Mouse (Mus musculus): ENCODE data around the gene Nthl1.
"Not testable (repeated sequence)": the region's sequence is repeated elsewhere in the genome, so short reads cannot be mapped to it uniquely, and the experiment has no call there.

The Nthl1 gene

DNA sequence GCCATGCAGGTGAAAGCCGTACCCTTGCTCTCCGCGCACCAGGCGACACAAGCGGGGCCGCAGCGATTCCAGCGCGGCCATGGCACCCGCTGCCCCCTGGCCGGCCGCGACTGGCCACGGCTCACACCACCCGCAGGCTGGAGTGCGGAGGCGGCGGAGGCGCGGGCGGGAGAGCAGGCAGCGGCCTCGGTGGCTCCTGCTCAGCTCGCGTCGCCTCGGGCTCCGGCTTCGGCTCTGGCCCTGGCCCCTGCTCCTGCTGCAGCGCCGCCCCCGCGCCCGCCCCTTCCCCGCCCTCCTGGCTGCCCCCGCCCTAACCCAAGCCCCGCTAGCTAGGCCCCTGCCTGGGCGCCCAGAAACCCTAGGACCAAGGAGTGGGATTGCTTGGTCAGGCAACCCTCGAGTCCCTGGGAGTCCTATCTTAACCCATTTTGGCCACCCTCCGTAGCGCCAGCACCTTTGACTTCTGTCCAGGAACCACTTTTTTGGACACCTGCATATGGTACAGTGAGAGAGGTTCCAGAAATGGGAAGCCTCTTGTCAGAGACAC, 17.7 kb downstream of the Nthl1 start, which contains the start of gene Slc9a3r2:
Slc9a3r2 (minus strand) TSS at position 258 of the 547 bp plus-strand sequence.
- no peak for DNase-seq (ENCODE audit: low spot score in 2 of 2)

DNA sequence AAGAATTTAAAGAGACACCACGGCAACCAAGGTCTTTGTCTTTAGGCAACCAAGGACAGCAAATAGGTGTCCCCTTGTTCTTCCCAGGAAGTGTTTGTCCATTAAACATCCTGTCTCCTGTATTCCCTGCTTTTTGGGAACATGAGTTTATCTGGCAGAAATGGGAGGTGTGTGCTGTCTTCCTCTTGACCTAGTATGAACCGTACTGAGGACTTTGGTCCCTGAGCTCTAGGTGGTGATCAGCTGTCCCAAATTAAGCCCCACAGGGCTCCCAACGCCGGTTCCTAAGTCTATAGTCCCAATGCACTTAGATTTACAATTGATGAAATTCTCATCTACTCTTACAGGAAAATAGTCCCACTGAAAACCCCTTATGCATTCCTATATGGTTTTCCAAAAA, 18.3 kb downstream of the Nthl1 start:
- DNase-seq (ENCODE audit: low spot score in 2 of 2) = no peak

DNA sequence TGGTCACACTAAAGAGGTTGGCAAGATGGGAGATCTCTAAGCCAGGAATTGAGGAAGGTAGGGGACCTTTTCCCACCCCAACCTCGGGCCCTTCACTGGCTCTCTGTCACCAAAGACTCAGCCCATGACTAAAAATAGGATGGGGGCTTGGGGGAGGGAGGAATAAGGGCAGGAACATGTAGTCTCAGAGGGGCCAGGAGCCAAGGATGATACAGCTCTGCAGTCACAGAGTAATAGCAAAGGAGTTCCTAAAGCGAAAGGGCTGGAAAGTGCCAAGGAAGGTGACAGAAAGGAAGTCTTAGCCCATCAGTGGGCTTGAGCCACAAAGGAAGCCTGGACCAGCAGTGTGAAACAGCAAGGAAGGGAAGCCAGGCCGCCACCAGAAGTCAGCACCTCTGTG, 19.4 kb downstream of the Nthl1 start:
- no peak for DNase-seq (ENCODE audit: low spot score in 2 of 2)

DNA sequence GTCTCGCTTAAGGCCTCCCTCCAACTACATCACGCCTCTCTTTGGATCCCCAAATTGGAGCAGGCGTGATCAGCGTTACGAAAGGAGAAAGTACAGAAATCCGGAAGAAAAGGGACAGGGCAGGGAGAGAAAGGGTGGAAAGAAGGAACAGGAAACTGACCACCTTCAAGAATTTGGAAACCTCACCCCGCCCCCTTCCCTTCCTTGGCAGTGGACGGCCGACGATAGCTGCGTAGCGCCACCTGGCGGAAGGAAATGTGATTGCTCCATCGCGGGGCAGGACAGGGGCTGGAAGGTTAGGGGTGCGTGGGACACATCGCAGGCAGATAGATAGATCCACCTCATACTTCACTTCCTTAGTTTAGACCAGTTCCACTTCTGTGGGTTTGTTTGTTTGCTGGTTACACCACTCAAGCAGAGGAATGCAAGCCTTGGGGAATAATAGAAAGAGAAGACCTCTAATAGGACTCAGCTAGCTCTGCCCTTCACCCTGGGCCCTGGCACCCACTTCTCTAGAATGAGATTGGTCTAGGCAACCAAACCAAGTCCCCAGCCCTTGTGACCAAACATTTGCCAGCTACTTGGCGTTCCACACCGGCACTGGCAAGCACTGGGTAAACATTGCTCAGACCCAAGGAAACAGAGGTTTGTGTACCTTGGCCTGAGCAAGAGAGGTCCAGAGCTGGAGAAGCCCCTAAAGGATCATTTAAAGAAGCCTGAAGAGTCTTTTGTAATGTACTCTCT, 21.7 kb downstream of the Nthl1 start:
- peak in 1 of 2 experiments; percentile 60 for DNase-seq (ENCODE audit: low spot score in 2 of 2)

DNA sequence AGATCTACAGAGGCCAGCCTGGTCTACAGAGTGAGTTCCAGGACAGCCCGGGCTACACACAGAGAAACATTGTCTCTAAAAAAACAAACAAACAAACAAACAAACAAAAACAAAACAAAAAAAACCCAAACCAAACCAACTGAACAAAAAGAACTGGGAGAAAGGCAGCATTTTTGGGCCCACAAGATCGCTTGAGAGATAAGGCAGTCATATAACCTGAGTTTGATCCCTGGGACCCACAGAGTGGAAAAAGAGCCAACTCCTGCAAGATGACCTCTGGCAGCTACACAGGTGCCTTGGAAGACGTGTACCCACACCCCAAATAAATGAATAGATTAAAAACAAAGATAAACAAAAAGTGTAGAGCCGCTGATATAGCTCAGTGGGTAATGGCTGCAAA, 22.5 kb downstream of the Nthl1 start:
- DNase-seq (ENCODE audit: low spot score in 2 of 2) = no peak

DNA sequence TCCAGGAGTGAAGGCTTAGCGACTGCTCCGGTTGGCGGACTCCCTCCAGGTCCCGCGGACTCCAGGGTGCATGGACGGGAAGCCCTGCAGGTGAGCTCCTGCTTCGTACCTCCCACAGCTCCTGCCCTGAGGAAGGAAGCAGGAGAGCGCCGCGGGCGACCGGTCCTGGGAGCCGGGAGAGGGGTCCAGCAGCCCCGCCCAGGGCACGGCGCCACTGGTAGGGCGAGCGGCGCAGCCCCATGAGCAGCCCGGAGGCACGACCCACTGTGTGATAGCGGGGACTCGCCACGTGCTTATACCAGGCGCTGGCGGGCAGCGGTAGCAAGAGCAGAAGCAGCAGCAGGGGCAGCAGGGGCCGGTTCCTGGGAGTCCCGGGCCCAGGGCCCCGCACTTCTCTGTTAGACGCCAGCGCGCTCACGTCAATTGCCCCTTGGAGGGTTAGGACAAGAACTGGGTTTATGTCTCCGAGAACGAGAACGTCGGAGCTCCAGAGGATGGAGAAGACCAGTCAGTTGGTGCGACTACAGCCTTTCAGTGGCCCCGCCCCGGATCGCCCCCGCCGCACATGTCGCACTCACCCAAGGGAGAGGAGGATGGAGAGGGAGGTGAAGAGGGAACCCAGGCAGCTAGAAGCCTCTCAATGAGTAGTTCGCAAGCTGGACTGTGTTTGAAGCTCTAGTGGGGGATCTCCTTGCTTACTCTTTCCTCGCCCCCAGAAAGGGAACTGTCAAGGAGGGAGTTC, 25.7 kb downstream of the Nthl1 start, which contains the start of gene Npw:
Npw (minus strand) TSS at position 441 of the 742 bp plus-strand sequence.
- DNase-seq (ENCODE audit: low spot score in 2 of 2) = no peak

DNA sequence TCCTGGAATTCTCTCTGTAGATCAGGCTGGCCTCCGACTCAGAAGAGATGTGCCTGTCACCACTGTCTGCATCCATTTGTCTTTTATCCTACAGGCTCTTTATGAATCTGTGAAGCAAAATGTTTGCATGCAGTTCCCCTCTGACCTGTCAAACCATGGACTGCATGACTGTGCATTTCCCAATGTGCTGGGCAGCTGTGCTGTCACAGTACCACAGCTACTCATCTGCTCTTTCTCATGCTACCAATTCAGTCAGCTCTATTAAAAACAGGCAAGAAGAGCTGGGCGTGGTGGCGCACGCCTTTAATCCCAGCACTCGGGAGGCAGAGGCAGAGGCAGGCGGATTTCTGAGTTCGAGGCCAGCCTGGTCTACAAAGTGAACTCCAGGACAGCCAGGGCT, 34.5 kb downstream of the Nthl1 start:
- not testable (repeated sequence) for DNase-seq (ENCODE audit: low spot score in 2 of 2)

DNA sequence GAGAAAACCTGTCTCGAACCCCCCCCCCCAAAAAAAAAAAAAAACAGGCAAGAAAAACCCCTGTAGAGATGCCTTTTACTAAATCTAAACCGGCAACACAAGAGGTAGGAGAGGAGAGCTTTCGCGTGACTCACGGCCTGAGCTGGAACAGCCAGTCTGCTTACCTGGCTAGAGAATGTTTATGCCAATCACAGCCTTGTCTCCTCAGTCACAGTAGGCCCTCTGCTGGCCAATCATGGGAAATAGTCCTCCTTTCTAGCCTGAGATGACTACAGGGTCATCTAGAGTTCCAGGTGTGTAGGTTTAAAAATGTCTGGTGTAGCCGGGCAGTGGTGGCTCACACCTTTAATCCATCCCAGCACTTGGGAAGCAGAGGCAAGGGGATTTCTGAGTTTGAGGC, 34.9 kb downstream of the Nthl1 start:
- no peak for DNase-seq (ENCODE audit: low spot score in 2 of 2)

DNA sequence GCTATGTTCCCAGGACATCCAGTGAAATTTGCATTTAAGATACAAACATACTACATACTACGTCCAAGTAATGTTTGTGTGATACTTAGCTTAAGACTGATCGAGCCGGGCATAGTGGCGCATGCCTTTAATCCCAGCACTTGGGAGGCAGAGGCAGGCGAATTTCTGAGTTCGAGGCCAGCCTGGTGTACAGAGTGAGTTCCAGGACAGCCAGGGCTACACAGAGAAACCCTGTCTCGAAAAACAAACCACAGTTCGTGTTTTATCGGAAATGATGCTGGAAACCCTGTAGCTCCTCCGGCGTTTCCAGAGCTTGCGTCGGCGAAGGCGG, 36.7 kb downstream of the Nthl1 start:
- not testable (repeated sequence) for DNase-seq (ENCODE audit: low spot score in 2 of 2)

DNA sequence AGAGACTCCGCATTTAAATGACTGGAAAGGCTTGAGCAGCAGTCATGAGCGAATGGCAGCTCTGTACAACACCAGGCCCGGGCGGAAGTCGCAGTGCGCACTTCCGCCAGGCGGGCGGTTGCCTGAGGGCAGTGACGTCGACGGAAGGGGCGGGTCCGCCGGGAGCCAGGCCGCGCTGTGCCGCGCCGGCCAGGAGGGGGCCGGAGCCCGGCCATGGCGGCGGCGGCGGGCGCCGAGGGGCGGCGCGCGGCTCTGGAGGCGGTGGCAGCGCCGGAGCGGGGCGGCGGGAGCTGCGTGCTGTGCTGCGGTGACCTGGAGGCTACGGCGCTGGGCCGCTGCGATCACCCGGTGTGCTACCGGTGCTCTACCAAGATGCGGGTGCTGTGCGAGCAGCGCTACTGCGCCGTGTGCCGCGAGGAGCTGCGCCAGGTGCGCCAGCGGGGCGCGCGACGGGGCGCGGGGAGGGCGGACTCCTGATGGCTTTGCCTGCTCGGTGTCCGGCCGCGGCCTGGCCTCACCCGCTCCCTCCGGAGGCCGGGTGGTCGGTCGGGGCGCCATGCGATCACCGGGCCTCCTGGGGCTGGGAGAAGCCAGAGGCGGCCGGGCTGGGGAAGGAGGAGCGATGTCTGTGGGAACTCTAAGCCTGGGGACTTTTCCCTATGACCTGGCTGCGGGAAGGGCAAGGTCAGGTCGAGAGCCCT, 37.2 kb downstream of the Nthl1 start, which contains the start of gene Zfp598:
Zfp598 (plus strand) TSS at position 143 of the 701 bp plus-strand sequence.
- DNase-seq (ENCODE audit: low spot score in 2 of 2) = peak; percentile 85 to 89

DNA sequence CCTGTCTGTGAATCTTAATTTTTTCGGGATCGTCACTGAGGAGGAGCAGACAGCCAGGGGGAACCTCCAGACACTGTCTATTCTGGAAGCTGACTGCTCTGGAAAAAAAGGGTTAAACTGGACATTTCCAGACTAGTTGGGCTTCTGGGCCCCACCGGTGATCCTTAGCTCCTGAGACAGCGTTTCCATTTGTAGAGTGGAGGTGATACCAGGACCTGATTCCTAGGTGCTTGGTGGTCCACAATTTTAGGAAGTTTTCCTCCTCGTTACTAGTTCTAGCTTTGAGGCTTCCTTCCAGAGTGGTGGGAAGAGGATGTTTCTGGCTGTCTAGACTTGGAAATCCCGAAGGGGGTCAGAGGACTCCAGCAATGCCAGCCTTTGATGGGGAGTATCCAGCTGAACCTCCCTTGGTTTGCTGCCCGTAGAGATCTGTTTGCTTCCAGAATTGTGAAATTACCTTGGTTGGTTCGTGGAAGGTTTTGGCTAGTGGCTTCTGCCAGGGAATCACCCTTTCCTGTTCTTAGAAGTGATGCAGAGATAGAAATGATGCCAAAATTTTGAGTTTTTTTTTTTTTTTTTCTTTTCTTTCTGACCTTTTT, 37.9 kb downstream of the Nthl1 start:
- no peak for DNase-seq (ENCODE audit: low spot score in 2 of 2)

DNA sequence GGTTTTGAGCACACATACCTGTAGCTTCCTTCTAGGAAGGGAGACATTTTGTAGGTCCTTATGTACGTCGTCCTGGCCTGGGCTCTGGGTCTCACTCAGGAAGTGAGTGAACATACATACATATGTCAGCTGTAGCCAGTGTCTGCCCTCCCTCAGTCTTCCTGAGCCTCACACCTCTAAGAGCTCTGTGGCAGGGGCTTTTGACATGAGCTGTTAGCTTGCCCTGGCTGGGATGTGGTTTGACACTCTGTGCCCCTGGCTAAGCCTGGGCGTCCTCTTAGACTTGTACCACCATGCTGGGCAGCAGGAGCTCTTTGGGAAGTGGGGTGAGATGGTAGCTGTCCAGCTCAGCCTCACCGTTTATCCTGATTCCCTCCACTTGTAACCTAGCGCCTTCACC, 38.9 kb downstream of the Nthl1 start:
- DNase-seq (ENCODE audit: low spot score in 2 of 2) = no peak

DNA sequence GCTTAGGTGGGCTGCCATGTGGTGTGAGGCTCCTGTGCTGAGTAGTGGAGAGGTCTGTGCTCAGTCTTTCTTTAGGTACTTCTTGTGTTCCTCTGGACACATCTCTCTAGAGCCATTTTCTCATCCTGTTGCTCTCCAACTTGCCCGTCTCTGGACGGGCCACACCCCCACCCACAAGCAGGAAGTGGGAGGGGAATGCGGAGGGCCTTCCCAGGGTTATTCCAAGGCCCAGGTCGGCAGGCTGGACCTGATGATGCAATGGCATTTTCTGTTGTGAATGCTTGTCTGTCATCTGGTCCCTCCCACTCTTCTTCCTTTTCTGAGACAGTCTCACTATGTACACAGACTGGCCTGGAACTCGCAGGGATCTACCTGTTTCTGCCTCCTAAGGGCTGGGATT, 39.7 kb downstream of the Nthl1 start:
- no peak for DNase-seq (ENCODE audit: low spot score in 2 of 2)

DNA sequence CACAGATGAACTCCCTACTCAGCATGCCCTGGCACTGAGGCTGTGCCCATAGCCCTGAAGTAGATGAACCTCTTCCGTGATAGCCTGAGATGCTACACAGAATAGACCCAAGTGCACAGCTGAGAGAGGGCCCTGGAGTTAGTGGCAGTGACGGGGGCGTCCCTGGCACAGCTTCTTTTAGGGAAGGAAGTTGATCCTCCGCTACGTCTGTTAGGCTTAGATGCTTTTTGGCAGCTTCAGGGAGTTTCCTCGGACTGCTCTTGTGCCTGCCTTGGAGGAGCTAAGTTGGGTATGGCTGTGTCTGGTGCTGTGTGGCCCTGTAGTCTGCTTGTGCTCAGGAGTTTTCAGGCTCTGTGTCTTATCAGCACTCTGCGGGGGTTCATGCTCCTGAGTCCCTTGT, 41.8 kb downstream of the Nthl1 start:
- DNase-seq (ENCODE audit: low spot score in 2 of 2) = no peak

DNA sequence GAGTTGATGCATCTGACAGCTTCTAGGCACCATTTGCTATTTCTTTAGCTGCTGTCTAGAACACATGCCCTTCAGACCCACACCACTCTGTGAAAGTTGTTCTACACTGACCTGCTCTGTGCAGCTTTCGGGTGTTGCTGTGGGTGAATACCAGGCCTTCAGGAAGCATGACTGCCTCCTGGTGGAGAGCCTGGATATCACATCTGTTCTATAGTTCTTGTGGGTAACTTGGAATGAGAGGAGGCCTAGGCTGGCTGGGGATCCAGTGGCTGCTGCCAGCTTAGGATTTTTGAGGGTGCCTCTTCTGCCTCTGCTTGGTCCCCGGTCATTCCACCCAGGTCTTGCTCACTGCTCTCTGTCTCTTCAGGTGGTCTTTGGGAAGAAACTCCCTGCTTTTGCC, 43.7 kb downstream of the Nthl1 start:
- DNase-seq (ENCODE audit: low spot score in 2 of 2) = no peak

DNA sequence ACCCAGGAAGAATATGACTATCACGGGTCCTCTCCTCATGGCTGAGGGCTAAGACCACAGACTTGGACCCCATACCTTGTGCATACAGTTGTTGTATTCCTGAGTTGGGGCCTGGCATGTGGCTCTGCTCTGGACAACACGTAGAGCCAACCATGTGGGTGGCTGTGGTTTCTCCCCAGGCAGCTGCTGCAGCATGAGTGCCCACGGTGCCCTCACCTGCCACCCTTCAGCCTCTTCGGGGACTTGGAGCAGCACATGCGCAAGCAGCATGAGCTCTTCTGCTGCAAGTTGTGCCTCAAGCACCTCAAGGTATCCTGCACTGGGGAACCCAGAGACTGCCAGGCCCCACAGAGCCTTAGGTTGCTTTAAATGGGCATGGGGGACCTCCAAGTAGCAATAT, 44.4 kb downstream of the Nthl1 start:
- no peak for DNase-seq (ENCODE audit: low spot score in 2 of 2)

DNA sequence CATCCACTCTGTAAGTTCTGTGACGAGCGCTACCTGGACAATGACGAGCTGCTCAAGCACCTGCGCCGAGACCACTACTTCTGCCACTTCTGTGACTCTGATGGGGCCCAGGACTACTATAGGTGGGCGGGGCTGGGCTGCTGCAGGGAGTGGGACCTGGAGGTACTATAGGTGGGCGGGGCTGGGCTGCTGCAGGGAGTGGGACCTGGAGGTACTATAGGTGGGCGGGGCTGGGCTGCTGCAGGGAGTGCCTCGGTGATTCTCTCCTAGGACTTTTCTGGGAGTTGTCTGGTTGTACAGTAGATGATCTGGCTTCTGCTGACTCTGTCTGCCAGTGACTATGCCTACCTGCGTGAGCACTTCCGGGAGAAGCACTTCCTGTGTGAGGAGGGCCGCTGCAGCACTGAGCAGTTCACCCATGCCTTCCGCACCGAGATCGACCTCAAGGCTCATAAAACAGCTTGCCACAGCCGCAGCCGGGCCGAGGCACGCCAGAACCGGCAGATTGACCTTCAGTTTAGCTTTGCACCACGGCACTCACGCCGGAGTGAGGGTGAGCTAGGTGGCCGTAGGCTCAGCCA, 45.1 kb downstream of the Nthl1 start:
- no peak for DNase-seq (ENCODE audit: low spot score in 2 of 2)

DNA sequence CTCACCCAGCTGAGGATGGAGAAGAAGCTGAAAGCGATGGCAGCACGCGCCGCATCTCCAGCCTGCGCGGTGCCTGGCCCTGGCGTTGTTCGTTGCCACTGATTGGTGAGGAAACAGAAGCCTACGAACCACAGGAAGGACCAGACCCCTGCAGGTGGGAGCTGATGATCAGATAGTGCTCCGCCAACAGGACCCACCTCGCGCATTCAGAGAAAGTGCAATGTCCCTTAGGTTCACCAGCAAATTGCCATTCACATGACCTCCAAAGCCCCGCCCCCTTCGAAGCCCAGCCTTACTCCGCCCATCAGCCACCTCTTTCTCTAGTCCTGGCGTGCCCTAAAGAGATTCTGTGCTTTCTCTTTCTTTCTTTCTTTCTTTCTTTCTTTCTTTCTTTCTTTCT, 54.0 kb downstream of the Nthl1 start:
- no peak for DNase-seq (ENCODE audit: low spot score in 2 of 2)

DNA sequence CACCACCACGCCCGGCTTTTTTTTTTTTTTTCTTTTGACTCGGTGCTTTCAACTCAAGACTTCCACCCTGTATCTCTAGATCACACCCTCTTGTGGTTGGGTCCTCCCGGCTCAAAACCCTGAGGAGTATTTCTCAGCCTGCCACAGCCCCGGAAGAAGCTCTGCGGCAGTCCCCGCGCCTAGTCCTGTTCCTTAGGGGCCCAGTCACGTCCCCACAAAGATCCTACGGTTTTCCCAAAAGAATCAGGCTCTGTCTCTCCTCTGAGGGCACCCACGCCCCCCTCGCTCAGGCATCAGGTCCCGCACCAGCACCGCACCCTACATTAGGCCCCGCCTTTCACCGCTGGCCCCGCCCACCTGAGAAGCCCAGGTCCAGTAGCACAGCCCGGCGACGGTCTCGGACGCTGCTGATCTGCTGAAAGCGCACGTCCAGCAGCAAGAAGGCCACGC, 54.7 kb downstream of the Nthl1 start:
- no peak for DNase-seq (ENCODE audit: low spot score in 2 of 2)

DNA sequence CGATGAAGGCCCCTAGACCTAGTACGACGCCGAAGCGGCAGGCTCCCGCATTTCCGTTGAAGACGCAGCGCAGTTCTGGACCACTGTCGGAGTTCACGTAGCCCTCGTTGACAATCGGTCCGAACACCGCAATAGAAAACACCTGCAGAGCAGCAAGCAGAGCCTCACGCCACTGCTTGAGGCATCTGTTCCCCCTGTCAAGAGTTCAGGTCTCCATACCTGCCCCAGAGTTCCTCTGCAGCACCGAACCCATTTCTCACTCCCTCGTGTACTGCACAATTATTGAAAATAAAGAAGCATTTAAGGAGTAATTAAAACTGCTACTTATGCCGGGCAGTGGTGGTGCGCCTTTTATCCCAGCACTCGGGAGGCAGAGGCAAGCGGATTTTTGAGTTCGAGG, 55.1 kb downstream of the Nthl1 start:
- no peak for DNase-seq (ENCODE audit: low spot score in 2 of 2)
